Mouse (Mus musculus) testis, adult 2 months (tissue): Measurements from ENCODE around the gene Rnase10. TPM values are rescaled to one million over a fixed set of nuclear protein-coding genes. Genes with fewer than 3 reads are reported as not detected.
"Not testable (repeated sequence)": the region's sequence is repeated elsewhere in the genome, so short reads cannot be mapped to it uniquely, and the experiment has no call there.

ENCODE experiments used
- H3K27ac ChIP-seq: fragments of 200-500 bp; 2 replicates; pipeline ENCODE4 v1.5.1; 2012; ENCODE audit warnings: low read depth, low read length; ENCODE audit not compliant: control insufficient read depth, insufficient read depth
- H3K27me3 ChIP-seq: fragments of 200-500 bp; 2 replicates; pipeline ENCODE4 v1.6.1; 2012; ENCODE audit warnings: mild to moderate bottlenecking, low read length, moderate library complexity; ENCODE audit not compliant: control insufficient read depth, insufficient read depth
- H3K36me3 ChIP-seq: fragments of 200-500 bp; 2 replicates; pipeline ENCODE4 v1.6.1; 2012; ENCODE audit warnings: mild to moderate bottlenecking, low read length; ENCODE audit not compliant: control insufficient read depth, insufficient read depth
- H3K4me1 ChIP-seq: fragments of 200-500 bp; 2 replicates; pipeline ENCODE4 v1.6.1; 2012; ENCODE audit warnings: low read length; ENCODE audit not compliant: control insufficient read depth, insufficient read depth
- H3K4me3 ChIP-seq: fragments of 200-500 bp; 2 replicates; pipeline ENCODE4 v1.5.1; 2012; ENCODE audit warnings: low read depth, mild to moderate bottlenecking, low read length, moderate library complexity, mixed read lengths; ENCODE audit not compliant: control insufficient read depth
- CTCF ChIP-seq: fragments of 200-500 bp; IDR thresholded peaks from 2 replicates; pipeline ENCODE4 v1.5.1; 2012; ENCODE audit warnings: low read depth, mild to moderate bottlenecking, inconsistent platforms, low read length, moderate library complexity; ENCODE audit not compliant: control insufficient read depth, insufficient read depth, insufficient replicate concordance
- POLR2A ChIP-seq: fragments of 200-500 bp; IDR thresholded peaks from 2 replicates; pipeline ENCODE4 v1.6.1; 2012; ENCODE audit warnings: low read depth, mild to moderate bottlenecking, inconsistent platforms, low read length, moderate library complexity; ENCODE audit not compliant: control insufficient read depth
- polyA plus RNA-seq: library from polyadenylated mRNA; depleted of rRNA; stranded (reverse); fragments of >200 nt; gene quantifications from 2 replicates; pipeline ENCODE4 v1.2.3, GENCODE M21; 2012

Gene Rnase10
- polyA plus RNA-seq, 1 experiment: 3.7 TPM

- H3K27me3 ChIP-seq: no peaks in the 10 kb centered on the region
- no peak overlapping the region for H3K4me3 ChIP-seq
- TF ChIP-seq POLR2A (no peak), CTCF (no peak)
- no peaks in the 10 kb centered on the region for H3K4me1 ChIP-seq
- H3K27ac ChIP-seq: no peak overlapping the region
- H3K36me3 ChIP-seq: no peaks in the 10 kb centered on the region
Observed at GRCm38 (mm10) chr14:50997088-50997487, 10.5 kb upstream of the Rnase10 start.

- no peaks in the 10 kb centered on the region for H3K4me1 ChIP-seq
- no peak overlapping the region for H3K27ac ChIP-seq
- TF ChIP-seq CTCF (no peak), POLR2A (no peak)
- no peak overlapping the region for H3K4me3 ChIP-seq
- H3K27me3 ChIP-seq: no peaks in the 10 kb centered on the region
- no peaks in the 10 kb centered on the region for H3K36me3 ChIP-seq
Observed at GRCm38 (mm10) chr14:50997999-50998666, 9.4 kb upstream of the Rnase10 start.

GRCm38 (mm10) chr14:51007914-51008713, 563 bp downstream of the Rnase10 start:
- Histone ChIP-seq H3K27me3 (no peaks in the 10 kb centered on the region), H3K36me3 (no peaks in the 10 kb centered on the region), H3K4me3 (peak overlapping the region; percentile 53), H3K27ac (peak overlapping the region; percentile 66), H3K4me1 (peaks cover 11% of the 10 kb centered on the region)
- TF ChIP-seq POLR2A: no peak
- no peak for TF ChIP-seq CTCF

GRCm38 (mm10) chr14:51008781-51009180, 1.2 kb downstream of the Rnase10 start:
- no peak for TF ChIP-seq CTCF
- TF ChIP-seq POLR2A: no peak
- H3K27me3 ChIP-seq: no peaks in the 10 kb centered on the region
- no peaks in the 10 kb centered on the region for H3K36me3 ChIP-seq
- H3K4me3 ChIP-seq: no peak overlapping the region
- H3K4me1 ChIP-seq: peaks cover 11% of the 10 kb centered on the region
- no peak overlapping the region for H3K27ac ChIP-seq

- Histone ChIP-seq H3K36me3 (no peaks in the 10 kb centered on the region), H3K4me3 (no peak overlapping the region), H3K27me3 (no peaks in the 10 kb centered on the region), H3K4me1 (peaks cover 11% of the 10 kb centered on the region), H3K27ac (no peak overlapping the region)
- TF ChIP-seq POLR2A (no peak), CTCF (no peak)
Observed at GRCm38 (mm10) chr14:51009572-51009971, 2.0 kb downstream of the Rnase10 start.

DNA sequence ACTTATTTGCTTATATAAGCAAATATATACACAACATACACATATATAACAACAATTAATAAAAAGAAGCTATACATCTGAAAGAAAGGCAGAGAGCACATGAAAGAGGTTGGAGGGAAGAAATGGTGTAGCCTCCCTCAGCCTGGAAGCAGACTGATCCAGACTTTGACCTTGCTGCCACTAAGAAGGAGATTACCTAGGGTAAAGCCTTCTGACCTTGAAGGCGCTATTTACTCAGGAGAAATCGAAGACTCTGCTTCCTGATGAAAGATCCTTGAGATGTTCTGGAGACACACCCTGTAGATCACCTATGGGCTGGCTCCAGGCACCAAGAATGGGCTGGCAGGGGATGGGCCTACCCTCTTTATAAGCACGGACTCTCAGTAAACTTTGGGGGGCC, 7.2 kb downstream of the Rnase10 start:
- H3K4me1 ChIP-seq, H3K36me3 ChIP-seq, H3K27me3 ChIP-seq, H3K27ac ChIP-seq, H3K4me3 ChIP-seq: not testable (repeated sequence)

GRCm38 (mm10) chr14:51015780-51016179, 8.2 kb downstream of the Rnase10 start:
- H3K36me3 ChIP-seq: no peaks in the 10 kb centered on the region
- H3K27ac ChIP-seq: no peak overlapping the region
- no peak overlapping the region for H3K4me3 ChIP-seq
- H3K4me1 ChIP-seq: no peaks in the 10 kb centered on the region
- H3K27me3 ChIP-seq: no peaks in the 10 kb centered on the region
- TF ChIP-seq POLR2A: no peak
- TF ChIP-seq CTCF: no peak
